Mouse (Mus musculus) adrenal gland, postnatal 0 days (tissue): ENCODE results near the gene 1600012H06Rik. TPM values are rescaled to one million over a fixed set of nuclear protein-coding genes. Genes with fewer than 3 reads are reported as not detected.

Source experiments
- polyA plus RNA-seq: library from polyadenylated mRNA; unstranded; fragments of >200 nt; fragmentation: Nextera tagmentation; extraction: Ambion mirVana; gene quantifications from 2 replicates; pipeline ENCODE4 v1.2.1, GENCODE M21; 2015

1600012H06Rik gene
- 47.4 and 48.2 TPM in 2 replicates for polyA plus RNA-seq

DNA sequence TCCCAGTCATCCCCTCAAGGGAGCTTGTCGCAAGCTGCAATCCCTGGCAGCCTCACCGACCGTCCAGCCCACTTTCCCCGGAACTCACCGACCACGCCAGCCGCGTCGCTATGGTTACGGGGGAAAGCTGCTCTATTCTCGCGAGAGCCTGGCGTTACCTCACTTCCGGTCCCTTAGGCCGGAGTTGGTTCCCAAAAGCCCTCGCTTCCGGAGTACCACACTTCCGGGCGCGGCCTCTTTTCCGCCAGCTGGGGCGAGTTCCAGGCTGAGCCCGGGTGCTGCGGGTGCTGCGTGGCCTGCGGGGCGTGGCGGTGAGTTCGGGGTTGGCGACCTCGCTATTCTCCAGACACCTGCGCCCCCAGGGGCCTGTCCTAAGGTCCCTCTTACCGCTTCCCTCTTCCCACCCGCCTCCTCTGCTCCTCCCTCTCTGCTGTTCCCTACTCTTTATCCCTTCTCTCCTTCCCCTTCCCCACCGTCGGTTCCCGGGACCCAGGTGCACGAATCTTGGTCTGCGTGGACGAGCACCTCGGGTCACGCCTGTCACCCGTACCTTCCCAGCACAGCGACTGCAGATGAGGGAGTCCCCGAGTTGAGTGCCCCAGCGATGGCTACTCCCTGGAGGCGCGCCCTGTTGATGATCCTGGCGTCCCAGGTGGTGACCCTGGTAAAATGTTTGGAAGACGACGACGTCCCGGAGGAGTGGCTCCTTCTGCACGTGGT is at the start of gene 1600012H06Rik, which contains the start of gene Wdr27:
Gene 1600012H06Rik (plus strand): TSS at position 176 of the 720 bp plus-strand sequence.
Gene Wdr27 (minus strand): TSS at position 150 of the 720 bp plus-strand sequence.

DNA sequence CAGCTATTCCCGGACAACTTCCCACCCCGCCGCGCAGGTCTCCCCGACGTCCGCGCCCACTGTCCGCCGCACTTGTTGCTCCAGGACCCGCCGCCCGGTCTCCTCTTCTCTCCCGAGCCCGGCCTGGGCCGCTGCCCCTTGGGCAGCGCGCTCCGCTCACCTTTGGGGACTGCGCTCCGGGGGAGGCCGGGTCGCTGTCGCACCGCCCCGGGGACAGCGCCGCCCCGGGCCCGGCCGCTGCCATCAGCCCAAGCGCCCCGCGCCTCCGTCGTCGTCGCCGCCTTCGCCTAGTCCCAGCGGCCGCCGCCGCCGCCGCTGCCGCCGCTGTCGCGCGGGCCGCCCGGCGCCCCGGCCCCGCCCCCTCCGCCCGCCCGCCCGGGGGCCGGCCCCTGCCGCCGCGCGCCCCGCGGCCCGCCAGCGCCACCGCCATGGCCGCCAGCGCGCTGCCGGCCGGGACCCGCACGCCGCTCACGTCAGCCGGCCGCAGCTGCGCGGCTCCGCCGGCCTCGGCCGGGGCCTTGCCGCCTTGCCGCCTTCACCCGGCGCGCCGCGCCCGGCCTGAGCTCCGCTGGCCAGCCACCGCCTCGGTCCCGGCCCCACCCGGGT is 18.1 kb downstream of the 1600012H06Rik start, which contains the start of gene Phf10:
Gene Phf10 (minus strand): TSS at position 323 of the 606 bp plus-strand sequence.

DNA sequence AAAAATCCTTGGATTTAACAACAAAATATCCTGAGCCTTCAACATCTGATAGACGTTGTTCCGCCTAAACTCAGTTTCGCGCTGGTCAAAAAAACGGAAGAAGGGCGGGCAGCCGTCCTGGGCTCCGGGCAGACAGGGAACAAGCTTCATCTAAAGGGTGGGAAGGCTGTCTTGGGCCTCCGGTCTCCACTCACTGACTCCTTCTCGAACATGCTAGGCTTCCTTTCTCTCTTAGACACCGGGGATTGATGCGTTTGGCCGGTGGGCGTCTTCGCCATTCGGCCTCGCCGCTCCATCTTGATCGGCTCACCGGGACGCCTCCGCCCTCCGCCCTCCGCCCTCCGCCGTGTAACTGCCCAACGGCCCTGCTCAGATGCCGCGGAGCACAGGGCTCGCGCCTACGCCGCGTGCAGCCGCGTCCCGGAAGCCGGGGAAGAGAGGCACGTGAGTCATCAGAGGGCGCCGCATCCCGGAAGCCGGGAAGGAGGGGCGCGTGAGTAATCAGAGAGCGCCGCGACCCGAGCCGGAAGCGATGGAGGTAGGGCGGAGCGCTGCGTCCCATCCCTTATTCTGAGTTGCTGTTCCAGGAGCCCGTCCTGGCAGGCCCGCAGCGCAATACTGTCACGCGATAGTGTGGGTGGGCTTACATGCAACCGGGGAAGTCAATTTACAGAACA is 35.5 kb downstream of the 1600012H06Rik start, which contains the start of the genes 9030025P20Rik and Gm3417:
Gene 9030025P20Rik (plus strand): TSS at position 107 of the 677 bp plus-strand sequence.
Gene Gm3417 (minus strand): TSS at position 429 of the 677 bp plus-strand sequence.

Other genes starting within 250 kb of the 1600012H06Rik start
- 12.3 and 16.6 TPM in 2 replicates for gene Thbs2, start 248.9 kb upstream of the 1600012H06Rik start, polyA plus RNA-seq
- 30.4 and 37.2 TPM in 2 replicates for gene Wdr27, start within 50 bp of the 1600012H06Rik start, polyA plus RNA-seq
- 20.7 and 33.5 TPM in 2 replicates for gene Phf10, start 18.1 kb downstream of the 1600012H06Rik start, polyA plus RNA-seq
- 4.7 and 12.5 TPM in 2 replicates for gene 9030025P20Rik, start 35.3 kb downstream of the 1600012H06Rik start, polyA plus RNA-seq
- gene Gm3417, start 35.6 kb downstream of the 1600012H06Rik start, polyA plus RNA-seq: 1.4 TPM in 1 of 2 replicates, not detected in the other
- gene Gm3435, start 67.0 kb downstream of the 1600012H06Rik start, polyA plus RNA-seq: 10.1 and 13.6 TPM in 2 replicates
- 30.3 and 63.1 TPM in 2 replicates for gene Ermard, start 98.0 kb downstream of the 1600012H06Rik start, polyA plus RNA-seq
- 2.6 and 4.3 TPM in 2 replicates for gene Tcte3, start 98.3 kb downstream of the 1600012H06Rik start, polyA plus RNA-seq
- gene Gm3448, start 98.4 kb downstream of the 1600012H06Rik start, polyA plus RNA-seq: 1.4 and 2.3 TPM in 2 replicates